Mouse (Mus musculus) embryonic fibroblast, embryonic 13.5 days (primary cell): Measurements from ENCODE around the gene Cdk19.

Experiments
- CTCF ChIP-seq: IDR thresholded peaks from 2 replicates; pipeline ENCODE4 v1.5.1; 2011; ENCODE audit warnings: mild to moderate bottlenecking, control low read depth, low read length, moderate library complexity, borderline replicate concordance; ENCODE audit not compliant: insufficient read depth
- POLR2A ChIP-seq: IDR thresholded peaks from 2 replicates; pipeline ENCODE4 v1.6.1; 2011; ENCODE audit warnings: low read depth, mild to moderate bottlenecking, control low read depth, low read length, moderate library complexity

DNA sequence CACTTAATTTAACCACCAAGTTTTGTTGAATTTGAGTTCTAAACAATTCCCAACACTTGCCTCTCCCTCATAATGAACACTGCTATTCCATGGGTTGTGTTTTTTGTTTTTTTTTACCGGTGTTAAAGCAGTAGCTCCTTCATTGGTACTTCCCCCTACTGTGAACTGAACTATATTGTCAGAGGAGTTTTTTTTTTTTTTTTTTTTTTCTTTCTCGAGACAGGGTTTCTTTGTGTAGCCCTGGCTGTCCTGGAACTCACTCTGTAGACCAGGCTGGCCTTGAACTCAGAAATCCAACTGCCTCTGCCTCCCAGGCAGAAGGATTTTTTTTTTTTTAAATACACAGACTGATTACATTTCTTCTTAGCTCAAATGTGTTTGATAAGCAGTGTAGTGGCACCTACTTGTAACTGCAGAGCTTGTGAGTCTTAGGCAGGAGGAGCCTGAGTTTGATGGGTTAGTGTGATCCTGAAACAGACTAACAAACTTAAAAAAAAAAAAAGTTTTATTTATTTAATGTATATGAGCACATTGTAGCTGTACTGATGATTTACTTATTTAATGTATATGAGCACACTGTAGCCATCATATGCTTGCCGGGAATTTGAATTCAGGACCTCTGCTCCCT is 7.5 kb downstream of the Cdk19 start:
- no peak for TF ChIP-seq CTCF
- no peak for TF ChIP-seq POLR2A
